Mouse (Mus musculus): ENCODE results near the gene Atp8a2. TPM values are rescaled to one million over a fixed set of nuclear protein-coding genes. Genes with fewer than 3 reads are reported as not detected.

Gene Atp8a2
- polyA plus RNA-seq, 1 experiment from 2014 or later = 9.0 TPM

GRCm38 (mm10) chr14:59805683-59806082 is 391.3 kb downstream of the Atp8a2 start:
- H3K36me3 ChIP-seq (ENCODE audit: control insufficient read depth, insufficient read depth, low read length) = no peaks in the 10 kb centered on the region
- WGBS = 65% methylated on average over 7 of the region's 7 CpGs

GRCm38 (mm10) chr14:59801961-59802599 is 394.9 kb downstream of the Atp8a2 start:
- no peak overlapping the region for H3K9ac ChIP-seq (ENCODE audit: low read length)
- H3K27ac ChIP-seq (replicated peaks in 1 of 2; ENCODE audit: control insufficient read depth in 1 of 2, insufficient read depth in 1 of 2, low read depth in 2 of 2, low read length in 2 of 2) = no peak overlapping the region
- no peaks in the 10 kb centered on the region for H3K9me3 ChIP-seq (ENCODE audit: control insufficient read depth, low read length)
- H3K27me3 ChIP-seq (ENCODE audit: control insufficient read depth, insufficient read depth, low read length) = no peaks in the 10 kb centered on the region
- 79% methylated on average over 8 of the region's 8 CpGs for WGBS
- no peak for ATAC-seq (ENCODE audit: insufficient number of reproducible peaks, insufficient read depth, low FRiP score, low read depth)
- no peaks in the 10 kb centered on the region for H3K36me3 ChIP-seq (ENCODE audit: control insufficient read depth, insufficient read depth, low read length)
- peaks cover 0 to 2% of the 10 kb centered on the region in 2 experiments; a peak in 1 of 4 replicates for H3K4me1 ChIP-seq (ENCODE audit: control insufficient read depth in 2 of 2, insufficient read depth in 2 of 2, low read length in 2 of 2)
- H3K4me3 ChIP-seq (ENCODE audit: control insufficient read depth in 1 of 2, insufficient read depth in 1 of 2, low read depth in 1 of 2, low read length in 2 of 2) = no peak overlapping the region
- H3K4me2 ChIP-seq (ENCODE audit: low read length) = no peak overlapping the region

More at GRCm38 (mm10) chr14:59805683-59806082, 391.3 kb downstream of the Atp8a2 start:
- Histone ChIP-seq H3K27me3 (ENCODE audit: control insufficient read depth, insufficient read depth, low read length) (no peaks in the 10 kb centered on the region), H3K9ac (ENCODE audit: low read length) (no peak overlapping the region), H3K4me1 (ENCODE audit: control insufficient read depth in 2 of 2, insufficient read depth in 2 of 2, low read length in 2 of 2) (no peaks in the 10 kb centered on the region), H3K9me3 (ENCODE audit: control insufficient read depth, low read length) (no peaks in the 10 kb centered on the region), H3K4me3 (ENCODE audit: control insufficient read depth in 1 of 2, insufficient read depth in 1 of 2, low read depth in 1 of 2, low read length in 2 of 2) (no peak overlapping the region), H3K27ac (replicated peaks in 1 of 2; ENCODE audit: control insufficient read depth in 1 of 2, insufficient read depth in 1 of 2, low read depth in 2 of 2, low read length in 2 of 2) (no peak overlapping the region), H3K4me2 (ENCODE audit: low read length) (no peak overlapping the region)
- ATAC-seq (ENCODE audit: insufficient number of reproducible peaks, insufficient read depth, low FRiP score, low read depth) = no peak

- H3K27ac ChIP-seq (replicated peaks in 1 of 2; ENCODE audit: control insufficient read depth in 1 of 2, insufficient read depth in 1 of 2, low read depth in 2 of 2, low read length in 2 of 2) = no peak overlapping the region
- no peaks in the 10 kb centered on the region for H3K27me3 ChIP-seq (ENCODE audit: control insufficient read depth, insufficient read depth, low read length)
- H3K4me1 ChIP-seq (ENCODE audit: control insufficient read depth in 2 of 2, insufficient read depth in 2 of 2, low read length in 2 of 2) = peaks cover 0 to 2% of the 10 kb centered on the region in 2 experiments; a peak in 1 of 4 replicates
- H3K9me3 ChIP-seq (ENCODE audit: control insufficient read depth, low read length) = no peaks in the 10 kb centered on the region
- H3K4me3 ChIP-seq (ENCODE audit: control insufficient read depth in 1 of 2, insufficient read depth in 1 of 2, low read depth in 1 of 2, low read length in 2 of 2) = no peak overlapping the region
- no peak for ATAC-seq (ENCODE audit: insufficient number of reproducible peaks, insufficient read depth, low FRiP score, low read depth)
- no peaks in the 10 kb centered on the region for H3K36me3 ChIP-seq (ENCODE audit: control insufficient read depth, insufficient read depth, low read length)
- 87% methylated on average over 3 of the region's 3 CpGs for WGBS
- H3K9ac ChIP-seq (ENCODE audit: low read length) = no peak overlapping the region
- H3K4me2 ChIP-seq (ENCODE audit: low read length) = no peak overlapping the region
Measured at GRCm38 (mm10) chr14:59799511-59799910, 397.5 kb downstream of the Atp8a2 start.

- no peaks in the 10 kb centered on the region for H3K36me3 ChIP-seq (ENCODE audit: control insufficient read depth, insufficient read depth, low read length)
- no peak overlapping the region for H3K4me2 ChIP-seq (ENCODE audit: low read length)
- H3K4me3 ChIP-seq (ENCODE audit: control insufficient read depth in 1 of 2, insufficient read depth in 1 of 2, low read depth in 1 of 2, low read length in 2 of 2) = no peak overlapping the region
- no peak overlapping the region for H3K9ac ChIP-seq (ENCODE audit: low read length)
- peaks cover 0 to 2% of the 10 kb centered on the region in 2 experiments; a peak in 1 of 4 replicates for H3K4me1 ChIP-seq (ENCODE audit: control insufficient read depth in 2 of 2, insufficient read depth in 2 of 2, low read length in 2 of 2)
- no peak for ATAC-seq (ENCODE audit: insufficient number of reproducible peaks, insufficient read depth, low FRiP score, low read depth)
- H3K27ac ChIP-seq (replicated peaks in 1 of 2; ENCODE audit: control insufficient read depth in 1 of 2, insufficient read depth in 1 of 2, low read depth in 2 of 2, low read length in 2 of 2) = no peak overlapping the region
- no peaks in the 10 kb centered on the region for H3K9me3 ChIP-seq (ENCODE audit: control insufficient read depth, low read length)
- H3K27me3 ChIP-seq (ENCODE audit: control insufficient read depth, insufficient read depth, low read length) = no peaks in the 10 kb centered on the region
- 72% methylated on average over 10 of the region's 10 CpGs for WGBS
Measured at GRCm38 (mm10) chr14:59793841-59794240, 403.1 kb downstream of the Atp8a2 start.

- Histone ChIP-seq H3K36me3 (ENCODE audit: control insufficient read depth, insufficient read depth, low read length) (no peaks in the 10 kb centered on the region), H3K9me3 (ENCODE audit: control insufficient read depth, low read length) (0 out of 2 replicates have a peak, but pooled peaks cover 2% of the 10 kb centered on the region), H3K4me3 (ENCODE audit: control insufficient read depth in 1 of 2, insufficient read depth in 1 of 2, low read depth in 1 of 2, low read length in 2 of 2) (no peak overlapping the region), H3K9ac (ENCODE audit: low read length) (no peak overlapping the region), H3K4me2 (ENCODE audit: low read length) (no peak overlapping the region), H3K27me3 (ENCODE audit: control insufficient read depth, insufficient read depth, low read length) (no peaks in the 10 kb centered on the region), H3K27ac (replicated peaks in 1 of 2; ENCODE audit: control insufficient read depth in 1 of 2, insufficient read depth in 1 of 2, low read depth in 2 of 2, low read length in 2 of 2) (no peak overlapping the region), H3K4me1 (ENCODE audit: control insufficient read depth in 2 of 2, insufficient read depth in 2 of 2, low read length in 2 of 2) (peaks cover 0 to 3% of the 10 kb centered on the region in 2 experiments; a peak in 1 of 4 replicates)
- 67% methylated on average over 11 of the region's 11 CpGs for WGBS
- no peak for ATAC-seq (ENCODE audit: insufficient number of reproducible peaks, insufficient read depth, low FRiP score, low read depth)
Measured at GRCm38 (mm10) chr14:59783348-59784341, 413.3 kb downstream of the Atp8a2 start.

- H3K9ac ChIP-seq (ENCODE audit: low read length) = no peak overlapping the region
- no peaks in the 10 kb centered on the region for H3K27me3 ChIP-seq (ENCODE audit: control insufficient read depth, insufficient read depth, low read length)
- no peaks in the 10 kb centered on the region for H3K36me3 ChIP-seq (ENCODE audit: control insufficient read depth, insufficient read depth, low read length)
- no peak overlapping the region for H3K4me2 ChIP-seq (ENCODE audit: low read length)
- H3K9me3 ChIP-seq (ENCODE audit: control insufficient read depth, low read length) = 0 out of 2 replicates have a peak, but pooled peaks cover 2% of the 10 kb centered on the region
- no peak for ATAC-seq (ENCODE audit: insufficient number of reproducible peaks, insufficient read depth, low FRiP score, low read depth)
- no peak overlapping the region for H3K4me3 ChIP-seq (ENCODE audit: control insufficient read depth in 1 of 2, insufficient read depth in 1 of 2, low read depth in 1 of 2, low read length in 2 of 2)
- peaks cover 0 to 3% of the 10 kb centered on the region in 2 experiments; a peak in 1 of 4 replicates for H3K4me1 ChIP-seq (ENCODE audit: control insufficient read depth in 2 of 2, insufficient read depth in 2 of 2, low read length in 2 of 2)
- 68% methylated on average over 9 of the region's 9 CpGs for WGBS
- H3K27ac ChIP-seq (replicated peaks in 1 of 2; ENCODE audit: control insufficient read depth in 1 of 2, insufficient read depth in 1 of 2, low read depth in 2 of 2, low read length in 2 of 2) = no peak overlapping the region
Measured at GRCm38 (mm10) chr14:59780391-59780790, 416.6 kb downstream of the Atp8a2 start.

- H3K27me3 ChIP-seq (ENCODE audit: control insufficient read depth, insufficient read depth, low read length) = no peaks in the 10 kb centered on the region
- H3K4me2 ChIP-seq (ENCODE audit: low read length) = no peak overlapping the region
- ATAC-seq (ENCODE audit: insufficient number of reproducible peaks, insufficient read depth, low FRiP score, low read depth) = no peak
- no peak overlapping the region for H3K9ac ChIP-seq (ENCODE audit: low read length)
- 71% methylated on average over 3 of the region's 3 CpGs for WGBS
- H3K27ac ChIP-seq (replicated peaks in 1 of 2; ENCODE audit: control insufficient read depth in 1 of 2, insufficient read depth in 1 of 2, low read depth in 2 of 2, low read length in 2 of 2) = no peak overlapping the region
- H3K9me3 ChIP-seq (ENCODE audit: control insufficient read depth, low read length) = no peaks in the 10 kb centered on the region
- H3K36me3 ChIP-seq (ENCODE audit: control insufficient read depth, insufficient read depth, low read length) = no peaks in the 10 kb centered on the region
- no peaks in the 10 kb centered on the region for H3K4me1 ChIP-seq (ENCODE audit: control insufficient read depth in 2 of 2, insufficient read depth in 2 of 2, low read length in 2 of 2)
- H3K4me3 ChIP-seq (ENCODE audit: control insufficient read depth in 1 of 2, insufficient read depth in 1 of 2, low read depth in 1 of 2, low read length in 2 of 2) = no peak overlapping the region
Measured at GRCm38 (mm10) chr14:59762227-59762626, 434.8 kb downstream of the Atp8a2 start.

All from heart, embryonic 14.5 days (tissue).